Mouse (Mus musculus): Measurements from ENCODE around the gene Fam110a. TPM values are rescaled to one million over a fixed set of nuclear protein-coding genes. Genes with fewer than 3 reads are reported as not detected.

Gene Fam110a
- polyA plus RNA-seq, 1 experiment from 2014 or later, result 9.3 TPM

- peaks cover 30% of the 10 kb centered on the region for H3K4me1 ChIP-seq
- peak within 1 kb of the TSS; percentile 40 for H3K4me3 ChIP-seq
- H3K36me3 ChIP-seq, result no peaks in the 10 kb centered on the region
- peak within 1 kb of the TSS; percentile 61 for H3K4me2 ChIP-seq
- 7% methylated on average over 35 of the region's 35 CpGs for WGBS
- peaks cover 96% of the 10 kb centered on the region for H3K27me3 ChIP-seq (replicated peaks)
- H3K9me3 ChIP-seq, result no peaks in the 10 kb centered on the region
- ATAC-seq (ENCODE audit: extremely low read depth, insufficient number of reproducible peaks, low FRiP score, low TSS enrichment), result no peak
- H3K27ac ChIP-seq (replicated peaks), result no peak within 1 kb of the TSS
- H3K9ac ChIP-seq, result no peak within 1 kb of the TSS; the same call in 1 of the 2 replicates
Measured at GRCm38 (mm10) chr2:151996229-151997189, 16.5 kb upstream of the Fam110a start, which contains the start of gene Slc52a3. TSS of gene Slc52a3 (plus strand) at chr2:151996511.

- no peaks in the 10 kb centered on the region for H3K9me3 ChIP-seq
- H3K4me1 ChIP-seq, result peaks cover 25% of the 10 kb centered on the region
- peak overlapping the region; percentile 63 for H3K4me2 ChIP-seq
- no peak for ATAC-seq (ENCODE audit: extremely low read depth, insufficient number of reproducible peaks, low FRiP score, low TSS enrichment)
- no peak overlapping the region for H3K9ac ChIP-seq
- peaks cover 88% of the 10 kb centered on the region for H3K27me3 ChIP-seq (replicated peaks)
- H3K27ac ChIP-seq (replicated peaks), result no peak overlapping the region
- H3K4me3 ChIP-seq, result peak overlapping the region; percentile 31; the same call in 1 of the 2 replicates
- WGBS, result 9% methylated on average over 22 of the region's 22 CpGs
- no peaks in the 10 kb centered on the region for H3K36me3 ChIP-seq
Measured at GRCm38 (mm10) chr2:151994350-151995122, 14.5 kb upstream of the Fam110a start.

- Histone ChIP-seq H3K27me3 (replicated peaks) (peaks cover 78% of the 10 kb centered on the region), H3K4me2 (no peak overlapping the region), H3K4me3 (no peak overlapping the region), H3K9ac (no peak overlapping the region), H3K27ac (replicated peaks) (no peak overlapping the region), H3K4me1 (peaks cover 12% of the 10 kb centered on the region), H3K36me3 (no peaks in the 10 kb centered on the region), H3K9me3 (no peaks in the 10 kb centered on the region)
- no peak for ATAC-seq (ENCODE audit: extremely low read depth, insufficient number of reproducible peaks, low FRiP score, low TSS enrichment)
- 25% methylated on average over 5 of the region's 5 CpGs for WGBS
Measured at GRCm38 (mm10) chr2:151991446-151991845, 11.4 kb upstream of the Fam110a start.

GRCm38 (mm10) chr2:151990985-151991394 is 11.0 kb upstream of the Fam110a start:
- no peak for ATAC-seq (ENCODE audit: extremely low read depth, insufficient number of reproducible peaks, low FRiP score, low TSS enrichment)
- H3K27ac ChIP-seq (replicated peaks), result no peak overlapping the region
- no peaks in the 10 kb centered on the region for H3K9me3 ChIP-seq
- 50% methylated on average over 1 of the region's 1 CpGs for WGBS
- 0 out of 2 replicates have a peak, but pooled peaks cover 8% of the 10 kb centered on the region for H3K4me1 ChIP-seq
- H3K27me3 ChIP-seq (replicated peaks), result peaks cover 73% of the 10 kb centered on the region
- no peak overlapping the region for H3K4me3 ChIP-seq
- H3K4me2 ChIP-seq, result no peak overlapping the region
- H3K36me3 ChIP-seq, result no peaks in the 10 kb centered on the region
- H3K9ac ChIP-seq, result no peak overlapping the region

GRCm38 (mm10) chr2:151988978-151989377 is 9.0 kb upstream of the Fam110a start:
- H3K4me3 ChIP-seq, result no peak overlapping the region
- no peak overlapping the region for H3K27ac ChIP-seq (replicated peaks)
- H3K4me1 ChIP-seq, result no peaks in the 10 kb centered on the region
- no peak for ATAC-seq (ENCODE audit: extremely low read depth, insufficient number of reproducible peaks, low FRiP score, low TSS enrichment)
- no peak overlapping the region for H3K9ac ChIP-seq
- H3K9me3 ChIP-seq, result no peaks in the 10 kb centered on the region
- WGBS, result 53% methylated on average over 2 of the region's 2 CpGs
- H3K36me3 ChIP-seq, result no peaks in the 10 kb centered on the region
- no peak overlapping the region for H3K4me2 ChIP-seq
- peaks cover 54% of the 10 kb centered on the region for H3K27me3 ChIP-seq (replicated peaks)

GRCm38 (mm10) chr2:151986958-151987357 is 6.9 kb upstream of the Fam110a start:
- Histone ChIP-seq H3K27me3 (replicated peaks) (peaks cover 36% of the 10 kb centered on the region), H3K36me3 (no peaks in the 10 kb centered on the region), H3K4me1 (no peaks in the 10 kb centered on the region), H3K27ac (replicated peaks) (no peak overlapping the region), H3K9ac (no peak overlapping the region), H3K4me2 (no peak overlapping the region), H3K9me3 (no peaks in the 10 kb centered on the region), H3K4me3 (no peak overlapping the region)
- 70% methylated on average over 8 of the region's 8 CpGs for WGBS
- ATAC-seq (ENCODE audit: extremely low read depth, insufficient number of reproducible peaks, low FRiP score, low TSS enrichment), result no peak

GRCm38 (mm10) chr2:151985426-151986172 is 5.6 kb upstream of the Fam110a start:
- H3K4me1 ChIP-seq, result 0 out of 2 replicates have a peak, but pooled peaks cover 1% of the 10 kb centered on the region
- no peak overlapping the region for H3K9ac ChIP-seq
- H3K27ac ChIP-seq (replicated peaks), result no peak overlapping the region
- no peaks in the 10 kb centered on the region for H3K36me3 ChIP-seq
- peaks cover 22% of the 10 kb centered on the region for H3K27me3 ChIP-seq (replicated peaks)
- no peak overlapping the region for H3K4me3 ChIP-seq
- H3K9me3 ChIP-seq, result no peaks in the 10 kb centered on the region
- no peak for ATAC-seq (ENCODE audit: extremely low read depth, insufficient number of reproducible peaks, low FRiP score, low TSS enrichment)
- H3K4me2 ChIP-seq, result no peak overlapping the region
- 59% methylated on average over 7 of the region's 7 CpGs for WGBS

- H3K27me3 ChIP-seq (replicated peaks), result peaks cover 17% of the 10 kb centered on the region
- no peak overlapping the region for H3K9ac ChIP-seq
- no peak for ATAC-seq (ENCODE audit: extremely low read depth, insufficient number of reproducible peaks, low FRiP score, low TSS enrichment)
- peaks cover 13% of the 10 kb centered on the region for H3K4me1 ChIP-seq
- no peak overlapping the region for H3K4me2 ChIP-seq
- no peak overlapping the region for H3K4me3 ChIP-seq
- 68% methylated on average over 9 of the region's 9 CpGs for WGBS
- H3K27ac ChIP-seq (replicated peaks), result no peak overlapping the region
- no peaks in the 10 kb centered on the region for H3K36me3 ChIP-seq
- H3K9me3 ChIP-seq, result no peaks in the 10 kb centered on the region
Measured at GRCm38 (mm10) chr2:151984019-151984418, 4.0 kb upstream of the Fam110a start.

- no peak for ATAC-seq (ENCODE audit: extremely low read depth, insufficient number of reproducible peaks, low FRiP score, low TSS enrichment)
- Histone ChIP-seq H3K9me3 (no peaks in the 10 kb centered on the region), H3K4me3 (no peak overlapping the region), H3K27ac (replicated peaks) (no peak overlapping the region), H3K9ac (no peak overlapping the region), H3K27me3 (replicated peaks) (peaks cover 4% of the 10 kb centered on the region; the same call in 1 of the 2 replicates), H3K4me1 (peaks cover 28% of the 10 kb centered on the region), H3K36me3 (no peaks in the 10 kb centered on the region), H3K4me2 (no peak overlapping the region)
Measured at GRCm38 (mm10) chr2:151982476-151982875, 2.5 kb upstream of the Fam110a start.

GRCm38 (mm10) chr2:151981268-151981667 is 1.2 kb upstream of the Fam110a start:
- ATAC-seq (ENCODE audit: extremely low read depth, insufficient number of reproducible peaks, low FRiP score, low TSS enrichment), result no peak
- no peak overlapping the region for H3K27ac ChIP-seq (replicated peaks)
- H3K4me3 ChIP-seq, result no peak overlapping the region
- H3K27me3 ChIP-seq (replicated peaks), result peaks cover 1% of the 10 kb centered on the region; the same call in 1 of the 2 replicates
- H3K36me3 ChIP-seq, result peaks cover 2% of the 10 kb centered on the region; the same call in 1 of the 2 replicates
- H3K9me3 ChIP-seq, result no peaks in the 10 kb centered on the region
- peaks cover 28% of the 10 kb centered on the region for H3K4me1 ChIP-seq
- H3K4me2 ChIP-seq, result no peak overlapping the region
- H3K9ac ChIP-seq, result no peak overlapping the region
- WGBS, result 69% methylated on average over 6 of the region's 6 CpGs

GRCm38 (mm10) chr2:151980355-151980693 is 305 bp upstream of the Fam110a start:
- peaks cover 2% of the 10 kb centered on the region; the same call in 1 of the 2 replicates for H3K36me3 ChIP-seq
- no peak for ATAC-seq (ENCODE audit: extremely low read depth, insufficient number of reproducible peaks, low FRiP score, low TSS enrichment)
- H3K27me3 ChIP-seq (replicated peaks), result peaks cover 11% of the 10 kb centered on the region; the same call in 1 of the 2 replicates
- peak overlapping the region; percentile 94 for H3K4me2 ChIP-seq
- 43% methylated on average over 3 of the region's 3 CpGs for WGBS
- no peaks in the 10 kb centered on the region for H3K9me3 ChIP-seq
- peaks cover 28% of the 10 kb centered on the region for H3K4me1 ChIP-seq
- H3K9ac ChIP-seq, result peak overlapping the region; percentile 91
- H3K4me3 ChIP-seq, result peak overlapping the region; percentile 87
- no peak overlapping the region for H3K27ac ChIP-seq (replicated peaks)

Data from heart, embryonic 13.5 days (tissue).